Mouse (Mus musculus) CH12.LX (cell line): Measurements from ENCODE around the gene Hyal4.

Source experiments
- CHD2 ChIP-seq: IDR thresholded peaks from 2 replicates; pipeline ENCODE4 v1.6.1; 2011; ENCODE audit warnings: low read length, improper control_type of control experiment
- CTCF ChIP-seq, 2 experiments: IDR thresholded peaks in 1 of 2; conservative IDR thresholded peaks in 1 of 2; 2 replicates each; pipeline ENCODE4 v1.5.1; 2011 to 2012; ENCODE audit warnings: low read depth in 2 of 2, low read length in 2 of 2, improper control_type of control experiment in 1 of 2, inconsistent platforms in 1 of 2, mild to moderate bottlenecking in 1 of 2, moderate library complexity in 1 of 2
- EP300 ChIP-seq: IDR thresholded peaks from 2 replicates; pipeline ENCODE4 v1.6.1; 2011; ENCODE audit warnings: low read length, improper control_type of control experiment
- HCFC1 ChIP-seq: IDR thresholded peaks from 2 replicates; pipeline ENCODE4 v1.6.1; 2012; ENCODE audit warnings: low read depth, mild to moderate bottlenecking, inconsistent platforms, low read length, improper control_type of control experiment
- MAFK ChIP-seq: IDR thresholded peaks from 2 replicates; pipeline ENCODE4 v1.6.1; 2011; ENCODE audit warnings: low read length, improper control_type of control experiment; ENCODE audit not compliant: insufficient replicate concordance
- MYC ChIP-seq: IDR thresholded peaks from 2 replicates; pipeline ENCODE4 v1.6.1; 2011; ENCODE audit warnings: low read depth, mild to moderate bottlenecking, improper control_type of control experiment, low read length
- POLR2A ChIP-seq: IDR thresholded peaks from 2 replicates; pipeline ENCODE4 v1.6.1; 2011; ENCODE audit warnings: low read depth, mild to moderate bottlenecking, improper control_type of control experiment, low read length
- TCF12 ChIP-seq: IDR thresholded peaks from 2 replicates; pipeline ENCODE4 v1.6.1; 2014; ENCODE audit warnings: low read depth, mild to moderate bottlenecking, inconsistent platforms, low read length, improper control_type of control experiment
- USF1 ChIP-seq: IDR thresholded peaks from 2 replicates; pipeline ENCODE4 v1.6.1; 2014; ENCODE audit warnings: low read depth, mild to moderate bottlenecking, inconsistent platforms, low read length, improper control_type of control experiment

- TF ChIP-seq MAFK (no peak), EP300 (no peak), TCF12 (no peak), CTCF (conservative IDR thresholded peaks at IDR 0.05 in 1 of 2, IDR thresholded peaks at IDR 0.05 in 1 of 2; ENCODE audit: low read depth in 2 of 2, low read length in 2 of 2) (no peak), HCFC1 (no peak), MYC (no peak), USF1 (no peak), POLR2A (no peak), CHD2 (no peak)
Observed at GRCm38 (mm10) chr6:24728130-24728529, 20.0 kb upstream of the Hyal4 start.
